Comparison of ENCODE assay signal across 8 mouse cellular contexts in the genomic region with DNA sequence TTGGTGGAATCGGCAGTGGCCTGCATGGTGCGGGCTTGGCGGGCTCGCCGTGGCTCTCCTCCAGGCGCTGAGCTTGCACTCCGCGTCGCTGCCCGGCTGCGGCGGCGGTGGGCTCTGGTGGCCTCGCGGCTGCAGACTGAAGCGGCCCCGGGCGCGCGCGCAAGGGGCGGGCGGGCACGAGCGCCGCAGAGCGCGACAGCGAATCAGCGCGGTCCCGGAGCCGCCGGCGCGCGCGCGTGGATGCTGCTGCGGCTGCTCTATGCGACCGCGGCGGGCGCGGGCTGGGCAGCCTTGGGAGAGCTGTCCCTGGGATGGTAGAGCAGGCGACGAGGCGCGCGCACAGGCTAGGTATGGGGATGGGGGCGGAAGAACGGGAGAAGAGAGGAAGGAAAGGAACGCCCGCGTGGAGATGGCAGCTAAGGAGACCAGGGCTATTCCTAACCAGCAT. TPM values are rescaled to one million over a fixed set of nuclear protein-coding genes. Genes with fewer than 3 reads are reported as not detected.
DNase-seq lines count a peak whose midpoint lies in the region; TF ChIP-seq lines count a peak whose summit lies in the region.

No protein-coding gene starts in this region.

- peak; percentile 52 for DNase-seq in adrenal gland, adult 2 months
- DNase-seq in cerebellum, adult 8-10 months = peak; percentile 82
- peak; percentile 77 for DNase-seq in forelimb bud, embryonic 11.5 days (ENCODE audit: low read depth, low spot score)
- peak; percentile 51 to 54 for DNase-seq in heart, postnatal 36 days
- peak; percentile 86 to 88 for DNase-seq in left cerebral cortex, adult 2 months (ENCODE audit: extremely low spot score in 1 of 2, low spot score in 2 of 2)
- DNase-seq in lung, postnatal 4 days = peak; percentile 59 to 80
- DNase-seq in right cerebral cortex, postnatal 36 days (ENCODE audit: low spot score in 2 of 2) = peak; percentile 84 to 88
- DNase-seq in thymus, postnatal 10 days (ENCODE audit: low spot score in 2 of 2) = no peak

- TF ChIP-seq CTCF in left cerebral cortex, adult 2 months (IDR thresholded peaks at IDR 0.05) = no peak

- intact Hi-C loops in heart, postnatal 36 days (cut with DNase I) = no loop called here
- intact Hi-C loops in left cerebral cortex, adult 2 months (cut with DNase I) = loop anchor here (1.0 to 5.0 kb wide), 3 partner anchors 49 to 526 kb away; a partner anchor contains a TSS

- peak overlapping the region; percentile 93 for H3K27ac ChIP-seq in left cerebral cortex, adult 2 months

- peak overlapping the region; percentile 83 for H3K4me3 ChIP-seq in left cerebral cortex, adult 2 months

RNA-seq across cellular contexts. Expression of a gene that starts 51.8 kb away (rescaled TPM):
- not detected for total RNA-seq in adrenal gland, adult 2 months (2021)
- not detected in 2 replicates for polyA plus RNA-seq in adrenal gland, adult 2 months (2012; rRNA removed)
- total RNA-seq in heart, postnatal 36 days (2021) = not detected
- total RNA-seq in left cerebral cortex, adult 2 months (2021) = not detected

Comparison
In these comparisons a context has a peak if more than half of its experiments do, and no peak if none do; other contexts are left out.
1. DNase-seq: peak in adrenal gland, adult 2 months (single experiment), cerebellum, adult 8-10 months (single experiment), forelimb bud, embryonic 11.5 days (single experiment), heart, postnatal 36 days (2 of 2), left cerebral cortex, adult 2 months (2 of 2), lung, postnatal 4 days (2 of 2) and right cerebral cortex, postnatal 36 days (2 of 2); none in thymus, postnatal 10 days (0 of 2).